Mouse (Mus musculus): ENCODE results near the gene Cltc.
"Not testable (repeated sequence)": the region's sequence is repeated elsewhere in the genome, so short reads cannot be mapped to it uniquely, and the experiment has no call there.

Gene Cltc

GRCm38 (mm10) chr11:86757480-86758371, at the start of gene Cltc:
Gene Cltc (minus strand): TSS chr11:86757565.
- peak; percentile 99 for DNase-seq (ENCODE audit: low read depth)

- DNase-seq (ENCODE audit: low read depth): peak; percentile 68
Measured at GRCm38 (mm10) chr11:86807001-86807477, 49.7 kb upstream of the Cltc start.

GRCm38 (mm10) chr11:86794161-86794560, 36.8 kb upstream of the Cltc start:
- no peak for DNase-seq (ENCODE audit: low read depth)

GRCm38 (mm10) chr11:86787436-86787835, 30.1 kb upstream of the Cltc start:
- not testable (repeated sequence) for DNase-seq (ENCODE audit: low read depth)

GRCm38 (mm10) chr11:86785767-86786166, 28.4 kb upstream of the Cltc start:
- DNase-seq (ENCODE audit: low read depth): no peak

GRCm38 (mm10) chr11:86769884-86770283, 12.5 kb upstream of the Cltc start:
- DNase-seq (ENCODE audit: low read depth): no peak

- DNase-seq (ENCODE audit: low read depth): no peak
Measured at GRCm38 (mm10) chr11:86764501-86764900, 7.1 kb upstream of the Cltc start.

GRCm38 (mm10) chr11:86763127-86763526, 5.8 kb upstream of the Cltc start:
- not testable (repeated sequence) for DNase-seq (ENCODE audit: low read depth)

GRCm38 (mm10) chr11:86760357-86760756, 3.0 kb upstream of the Cltc start:
- DNase-seq (ENCODE audit: low read depth): peak; percentile 41

- DNase-seq (ENCODE audit: low read depth): peak; percentile 49
Measured at GRCm38 (mm10) chr11:86759886-86760285, 2.5 kb upstream of the Cltc start.

GRCm38 (mm10) chr11:86759226-86759625, 1.9 kb upstream of the Cltc start:
- DNase-seq (ENCODE audit: low read depth): no peak

- peak; percentile 56 for DNase-seq (ENCODE audit: low read depth)
Measured at GRCm38 (mm10) chr11:86758559-86758958, 1.2 kb upstream of the Cltc start.

- DNase-seq (ENCODE audit: low read depth): no peak
Measured at GRCm38 (mm10) chr11:86757142-86757479, 254 bp downstream of the Cltc start.

- peak; percentile 67 for DNase-seq (ENCODE audit: low read depth)
Measured at GRCm38 (mm10) chr11:86756156-86757141, 916 bp downstream of the Cltc start.

GRCm38 (mm10) chr11:86752404-86752803, 5.0 kb downstream of the Cltc start:
- DNase-seq (ENCODE audit: low read depth): no peak

- DNase-seq (ENCODE audit: low read depth): no peak
Measured at GRCm38 (mm10) chr11:86751010-86751409, 6.4 kb downstream of the Cltc start.

- DNase-seq (ENCODE audit: low read depth): no peak
Measured at GRCm38 (mm10) chr11:86749776-86750423, 7.5 kb downstream of the Cltc start.

GRCm38 (mm10) chr11:86745634-86746404, 11.5 kb downstream of the Cltc start:
- DNase-seq (ENCODE audit: low read depth): peak; percentile 14

GRCm38 (mm10) chr11:86742605-86743004, 14.8 kb downstream of the Cltc start:
- DNase-seq (ENCODE audit: low read depth): no peak

- no peak for DNase-seq (ENCODE audit: low read depth)
Measured at GRCm38 (mm10) chr11:86741505-86741904, 15.9 kb downstream of the Cltc start.

GRCm38 (mm10) chr11:86739470-86739869, 17.9 kb downstream of the Cltc start:
- no peak for DNase-seq (ENCODE audit: low read depth)

Data from NIH3T3 (cell line).